Mouse (Mus musculus) lung, postnatal 25 days (tissue): ENCODE data around the gene Adora2a.
"Not testable (repeated sequence)": the region's sequence is repeated elsewhere in the genome, so short reads cannot be mapped to it uniquely, and the experiment has no call there.

Source experiments
- DNase-seq: peaks from one replicate; pipeline ENCODE4 v3.0.0; 2022; ENCODE audit warnings: low spot score

Adora2a gene

GRCm38 (mm10) chr10:75314190-75314980, 2.3 kb upstream of the Adora2a start:
- no peak for DNase-seq

GRCm38 (mm10) chr10:75315756-75316155, 921 bp upstream of the Adora2a start:
- no peak for DNase-seq

- DNase-seq, result no peak
Measured at GRCm38 (mm10) chr10:75316472-75316871, 205 bp upstream of the Adora2a start.

GRCm38 (mm10) chr10:75316908-75317761, 458 bp downstream of the Adora2a start:
- DNase-seq, result peak; percentile 66

- no peak for DNase-seq
Measured at GRCm38 (mm10) chr10:75318206-75318605, 1.5 kb downstream of the Adora2a start.

GRCm38 (mm10) chr10:75320321-75320720, 3.6 kb downstream of the Adora2a start:
- DNase-seq, result no peak

GRCm38 (mm10) chr10:75322966-75323365, 6.3 kb downstream of the Adora2a start:
- no peak for DNase-seq

- no peak for DNase-seq
Measured at GRCm38 (mm10) chr10:75323986-75324385, 7.3 kb downstream of the Adora2a start.

GRCm38 (mm10) chr10:75324391-75324790, 7.7 kb downstream of the Adora2a start:
- DNase-seq, result no peak

GRCm38 (mm10) chr10:75325821-75326220, 9.1 kb downstream of the Adora2a start:
- no peak for DNase-seq

GRCm38 (mm10) chr10:75326553-75326952, 9.9 kb downstream of the Adora2a start:
- DNase-seq, result peak; percentile 74

- no peak for DNase-seq
Measured at GRCm38 (mm10) chr10:75327081-75327480, 10.4 kb downstream of the Adora2a start.

- DNase-seq, result no peak
Measured at GRCm38 (mm10) chr10:75328201-75328704, 11.6 kb downstream of the Adora2a start.

- DNase-seq, result no peak
Measured at GRCm38 (mm10) chr10:75332268-75332667, 15.6 kb downstream of the Adora2a start.

- DNase-seq, result no peak
Measured at GRCm38 (mm10) chr10:75333176-75333776, 16.6 kb downstream of the Adora2a start.

- DNase-seq, result no peak
Measured at GRCm38 (mm10) chr10:75334175-75334574, 17.5 kb downstream of the Adora2a start.

GRCm38 (mm10) chr10:75335075-75335474, 18.4 kb downstream of the Adora2a start:
- no peak for DNase-seq

- DNase-seq, result no peak
Measured at GRCm38 (mm10) chr10:75337231-75337630, 20.6 kb downstream of the Adora2a start.

GRCm38 (mm10) chr10:75338852-75339251, 22.2 kb downstream of the Adora2a start:
- no peak for DNase-seq

- DNase-seq, result no peak
Measured at GRCm38 (mm10) chr10:75339377-75339776, 22.7 kb downstream of the Adora2a start.

- DNase-seq, result no peak
Measured at GRCm38 (mm10) chr10:75341936-75342335, 25.3 kb downstream of the Adora2a start.

GRCm38 (mm10) chr10:75344563-75344962, 27.9 kb downstream of the Adora2a start:
- DNase-seq, result not testable (repeated sequence)
